Mouse (Mus musculus) thymus, postnatal 0 days (tissue): ENCODE data around the gene 4921504E06Rik. TPM values are rescaled to one million over a fixed set of nuclear protein-coding genes. Genes with fewer than 3 reads are reported as not detected.

ENCODE experiments used
- DNase-seq: peaks from one replicate; pipeline ENCODE4 v3.0.0-alpha.2; 2015; ENCODE audit warnings: low spot score
- polyA plus RNA-seq: library from polyadenylated mRNA; unstranded; fragments of >200 nt; fragmentation: Nextera tagmentation; extraction: Ambion mirVana; gene quantifications from 2 replicates; pipeline ENCODE4 v1.2.1, GENCODE M21; 2015

The 4921504E06Rik gene
- 0.06 TPM in 1 of 2 replicates, not detected in the other for polyA plus RNA-seq

- peak; percentile 59 for DNase-seq
Measured at GRCm38 (mm10) chr2:19553821-19554592, at the start of gene 4921504E06Rik. Gene 4921504E06Rik (minus strand): TSS chr2:19553914.

- peak; percentile 54 for DNase-seq
Measured at GRCm38 (mm10) chr2:19601386-19601925, 47.7 kb upstream of the 4921504E06Rik start.

- no peak for DNase-seq
Measured at GRCm38 (mm10) chr2:19600860-19601259, 47.1 kb upstream of the 4921504E06Rik start.

- no peak for DNase-seq
Measured at GRCm38 (mm10) chr2:19599801-19600200, 46.1 kb upstream of the 4921504E06Rik start.

GRCm38 (mm10) chr2:19596988-19597387 is 43.3 kb upstream of the 4921504E06Rik start:
- DNase-seq = no peak

GRCm38 (mm10) chr2:19596426-19596825 is 42.7 kb upstream of the 4921504E06Rik start:
- no peak for DNase-seq

- DNase-seq = no peak
Measured at GRCm38 (mm10) chr2:19594856-19595255, 41.1 kb upstream of the 4921504E06Rik start.

GRCm38 (mm10) chr2:19579846-19580245 is 26.1 kb upstream of the 4921504E06Rik start:
- DNase-seq = no peak

GRCm38 (mm10) chr2:19579180-19579579 is 25.5 kb upstream of the 4921504E06Rik start:
- no peak for DNase-seq

GRCm38 (mm10) chr2:19562114-19562829 is 8.6 kb upstream of the 4921504E06Rik start:
- no peak for DNase-seq

- DNase-seq = no peak
Measured at GRCm38 (mm10) chr2:19560654-19561053, 6.9 kb upstream of the 4921504E06Rik start.

GRCm38 (mm10) chr2:19560071-19560470 is 6.4 kb upstream of the 4921504E06Rik start:
- DNase-seq = no peak

- DNase-seq = no peak
Measured at GRCm38 (mm10) chr2:19551396-19551795, 2.3 kb downstream of the 4921504E06Rik start.

GRCm38 (mm10) chr2:19540906-19541305 is 12.8 kb downstream of the 4921504E06Rik start:
- DNase-seq = no peak

GRCm38 (mm10) chr2:19529428-19529827 is 24.3 kb downstream of the 4921504E06Rik start:
- no peak for DNase-seq

GRCm38 (mm10) chr2:19528797-19529196 is 24.9 kb downstream of the 4921504E06Rik start:
- peak; percentile 70 for DNase-seq

GRCm38 (mm10) chr2:19524071-19524470 is 29.6 kb downstream of the 4921504E06Rik start:
- DNase-seq = no peak

GRCm38 (mm10) chr2:19521662-19522061 is 32.1 kb downstream of the 4921504E06Rik start:
- DNase-seq = peak; percentile 21

- no peak for DNase-seq
Measured at GRCm38 (mm10) chr2:19520617-19521016, 33.1 kb downstream of the 4921504E06Rik start.

- DNase-seq = peak; percentile 23
Measured at GRCm38 (mm10) chr2:19519768-19520167, 33.9 kb downstream of the 4921504E06Rik start.

- no peak for DNase-seq
Measured at GRCm38 (mm10) chr2:19517952-19518351, 35.8 kb downstream of the 4921504E06Rik start.

- no peak for DNase-seq
Measured at GRCm38 (mm10) chr2:19512381-19512780, 41.3 kb downstream of the 4921504E06Rik start.
